Mouse (Mus musculus): ENCODE measurements at regions not wholly inside any gene's neighbourhood (a gene's known extent, or its start where the extent isn't known, plus 50 kb on each side); places are given as distances from the start of the nearest gene placed in this dataset.

- TF ChIP-seq MXI1 (IDR thresholded peaks at IDR 0.05; ENCODE audit: low read depth, low read length) (no peak), E2F4 (IDR thresholded peaks at IDR 0.05; ENCODE audit: borderline replicate concordance, low read depth, low read length) (no peak), ELF1 (IDR thresholded peaks at IDR 0.05; ENCODE audit: low read depth, low read length) (no peak), EP300 (IDR thresholded peaks at IDR 0.05; ENCODE audit: low read depth in 1 of 2, low read length in 2 of 2) (no peak), CHD1 (IDR thresholded peaks at IDR 0.05; ENCODE audit: low read depth, low read length) (no peak), UBTF (IDR thresholded peaks at IDR 0.05; ENCODE audit: borderline replicate concordance, insufficient read depth, low read depth, low read length) (no peak), SIN3A (IDR thresholded peaks at IDR 0.05; ENCODE audit: low read length) (no peak), RCOR1 (IDR thresholded peaks at IDR 0.05; ENCODE audit: low read depth, low read length) (no peak), JUND (IDR thresholded peaks at IDR 0.05; ENCODE audit: low read depth, low read length) (no peak), MEF2A (IDR thresholded peaks at IDR 0.05; ENCODE audit: extremely low read depth, insufficient replicate concordance, low read depth, low read length, poor library complexity, severe bottlenecking) (no peak), SMC3 (IDR thresholded peaks at IDR 0.05; ENCODE audit: low read depth, low read length) (no peak), USF1 (IDR thresholded peaks at IDR 0.05; ENCODE audit: low read depth, low read length) (no peak), HCFC1 (IDR thresholded peaks at IDR 0.05; ENCODE audit: low read depth, low read length) (no peak), CHD2 (IDR thresholded peaks at IDR 0.05; ENCODE audit: low read length) (no peak)
- no peak for DNase-seq (ENCODE audit: low read depth, low spot score)
- Histone ChIP-seq H3K27ac (ENCODE audit: control insufficient read depth, low read depth, low read length) (no peak overlapping the region), H3K4me3 (ENCODE audit: control insufficient read depth in 1 of 2, insufficient read depth in 1 of 2, low read depth in 2 of 2, low read length in 2 of 2) (no peak overlapping the region), H3K9me3 (replicated peaks; ENCODE audit: insufficient read depth, low read length) (no peaks in the 10 kb centered on the region), H3K27me3 (ENCODE audit: control insufficient read depth in 1 of 2, insufficient read depth in 2 of 2, low read length in 2 of 2) (peaks cover 0 to 2% of the 10 kb centered on the region in 2 experiments; a peak in 1 of 4 replicates), H3K4me1 (ENCODE audit: control insufficient read depth in 1 of 2, insufficient read depth in 2 of 2, low read length in 2 of 2) (no peaks in the 10 kb centered on the region), H3K36me3 (ENCODE audit: control insufficient read depth in 1 of 2, insufficient read depth in 2 of 2, low read length in 2 of 2) (no peaks in the 10 kb centered on the region), H3K79me2 (ENCODE audit: control insufficient read depth, insufficient read depth, low read length, poor library complexity) (no peaks in the 10 kb centered on the region), H3K9ac (ENCODE audit: control insufficient read depth, low read depth, low read length, poor library complexity, severe bottlenecking) (no peak overlapping the region)
Observed at GRCm38 (mm10) chr4:31655364-31656106, 308.4 kb upstream of the Map3k7 start.

- no peak overlapping the region for H3K4me3 ChIP-seq (ENCODE audit: control insufficient read depth in 1 of 2, insufficient read depth in 1 of 2, low read depth in 2 of 2, low read length in 2 of 2)
- no peak for DNase-seq (ENCODE audit: low read depth, low spot score)
- H3K36me3 ChIP-seq (ENCODE audit: control insufficient read depth in 1 of 2, insufficient read depth in 2 of 2, low read length in 2 of 2): no peaks in the 10 kb centered on the region
- peaks cover 0 to 2% of the 10 kb centered on the region in 2 experiments; a peak in 1 of 4 replicates for H3K27me3 ChIP-seq (ENCODE audit: control insufficient read depth in 1 of 2, insufficient read depth in 2 of 2, low read length in 2 of 2)
- TF ChIP-seq MAFK (IDR thresholded peaks at IDR 0.05; ENCODE audit: borderline replicate concordance, low read depth, low read length) (no peak), NRF1 (IDR thresholded peaks at IDR 0.05; ENCODE audit: insufficient read depth, low read depth, low read length, poor library complexity, severe bottlenecking) (no peak), SMC3 (IDR thresholded peaks at IDR 0.05; ENCODE audit: low read depth, low read length) (no peak), POLR2AphosphoS5 (IDR thresholded peaks at IDR 0.05; ENCODE audit: borderline replicate concordance, low read depth, low read length) (no peak), TAL1 (IDR thresholded peaks at IDR 0.05; ENCODE audit: low read length) (no peak), TBP (IDR thresholded peaks at IDR 0.05; ENCODE audit: low read depth, low read length) (no peak), ZKSCAN1 (IDR thresholded peaks at IDR 0.05; ENCODE audit: low read depth, low read length) (no peak), MAX (IDR thresholded peaks at IDR 0.05; ENCODE audit: low read length) (no peak), MYC (IDR thresholded peaks at IDR 0.05; ENCODE audit: low read depth, low read length) (no peak), CHD2 (IDR thresholded peaks at IDR 0.05; ENCODE audit: low read length) (no peak), RAD21 (IDR thresholded peaks at IDR 0.05; ENCODE audit: low read depth, low read length) (no peak)
- H3K27ac ChIP-seq (ENCODE audit: control insufficient read depth, low read depth, low read length): no peak overlapping the region
- H3K79me2 ChIP-seq (ENCODE audit: control insufficient read depth, insufficient read depth, low read length, poor library complexity): no peaks in the 10 kb centered on the region
- H3K9me3 ChIP-seq (replicated peaks; ENCODE audit: insufficient read depth, low read length): no peaks in the 10 kb centered on the region
- H3K4me1 ChIP-seq (ENCODE audit: control insufficient read depth in 1 of 2, insufficient read depth in 2 of 2, low read length in 2 of 2): no peaks in the 10 kb centered on the region
- H3K9ac ChIP-seq (ENCODE audit: control insufficient read depth, low read depth, low read length, poor library complexity, severe bottlenecking): no peak overlapping the region
Observed at GRCm38 (mm10) chr4:31656111-31656510, 307.8 kb upstream of the Map3k7 start.

Measured in MEL (cell line).